Mouse (Mus musculus) forebrain, embryonic 15.5 days (tissue): Measurements from ENCODE around the gene Nup210. TPM values are rescaled to one million over a fixed set of nuclear protein-coding genes. Genes with fewer than 3 reads are reported as not detected.
A peak's percentile ranks its signal among the peaks of the same experiment; 100 is the strongest.

Experiments used
- ATAC-seq: fragments of 200-750 bp; cut with Nextera tagmentation; replicated peaks from 2 replicates; pipeline ENCODE4 v1.8.0; 2017; ENCODE audit warnings: mild to moderate bottlenecking, moderate TSS enrichment, moderate library complexity
- H3K27ac ChIP-seq: fragments of 300-500 bp; sonication (generic); replicated peaks from 2 replicates; pipeline ENCODE4 v1.5.1; 2015; ENCODE audit warnings: mild to moderate bottlenecking, inconsistent platforms
- H3K27me3 ChIP-seq: fragments of 300-500 bp; sonication (generic); 2 replicates; pipeline ENCODE4 v1.6.1; 2015; ENCODE audit warnings: inconsistent platforms
- H3K36me3 ChIP-seq: fragments of 300-500 bp; sonication (generic); 2 replicates; pipeline ENCODE4 v1.6.1; 2015; ENCODE audit warnings: mild to moderate bottlenecking, inconsistent platforms
- H3K4me1 ChIP-seq: fragments of 300-500 bp; sonication (generic); 2 replicates; pipeline ENCODE4 v1.6.1; 2015; ENCODE audit warnings: inconsistent platforms
- H3K4me2 ChIP-seq: fragments of 300-500 bp; sonication (generic); replicated peaks from 2 replicates; pipeline ENCODE4 v1.6.1; 2015; ENCODE audit warnings: mild to moderate bottlenecking, inconsistent platforms
- H3K4me3 ChIP-seq: fragments of 300-500 bp; sonication (generic); 2 replicates; pipeline ENCODE4 v1.5.1; 2015; ENCODE audit warnings: mild to moderate bottlenecking, inconsistent platforms
- H3K9ac ChIP-seq: fragments of 300-500 bp; sonication (generic); replicated peaks from 2 replicates; pipeline ENCODE4 v1.6.1; 2015; ENCODE audit warnings: mild to moderate bottlenecking, inconsistent platforms
- H3K9me3 ChIP-seq: fragments of 300-500 bp; sonication (generic); 2 replicates; pipeline ENCODE4 v1.6.1; 2016; ENCODE audit warnings: inconsistent platforms
- WGBS: fragments of 180-500 bp; shearing (Covaris S2); methylation state at CpG from one replicate; pipeline ENCODE4 v1.1.7; 2015; ENCODE audit warnings: mixed read lengths; 5-methylcytosine and 5-hydroxymethylcytosine counted together
- polyA plus RNA-seq: library from polyadenylated mRNA; unstranded; fragments of >200 nt; fragmentation: Nextera tagmentation; extraction: Ambion mirVana; gene quantifications from 2 replicates; pipeline ENCODE4 v1.2.1, GENCODE M21; 2015

The Nup210 gene
- polyA plus RNA-seq, 1 experiment from 2014 or later: 18.0 TPM

DNA sequence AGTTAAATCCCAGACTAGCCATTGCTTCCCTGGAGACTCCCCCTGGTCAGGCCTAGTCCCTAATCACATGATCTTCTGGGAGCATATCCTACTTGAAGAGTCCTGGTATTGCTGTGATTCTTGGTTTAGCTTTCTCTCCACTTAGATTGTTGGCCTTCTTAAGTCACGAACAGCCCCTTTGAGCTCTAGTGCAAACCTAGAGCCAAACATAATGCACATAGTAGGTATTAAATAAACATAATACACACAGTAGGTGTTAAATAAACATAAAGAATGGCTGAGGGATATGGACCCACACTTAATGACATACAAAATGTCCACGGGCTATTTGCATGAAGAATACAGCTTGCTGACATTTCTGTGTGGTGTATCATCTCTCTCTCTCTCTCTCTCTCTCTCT lies 112.5 kb downstream of the Nup210 start:
- Histone ChIP-seq H3K4me3 (no peak overlapping the region), H3K36me3 (no peaks in the 10 kb centered on the region), H3K9ac (no peak overlapping the region), H3K4me2 (no peak overlapping the region), H3K27ac (no peak overlapping the region), H3K4me1 (peaks cover 7% of the 10 kb centered on the region), H3K27me3 (no peaks in the 10 kb centered on the region), H3K9me3 (no peaks in the 10 kb centered on the region)
- WGBS: 94% methylated on average over 2 of the region's 2 CpGs
- no peak for ATAC-seq

DNA sequence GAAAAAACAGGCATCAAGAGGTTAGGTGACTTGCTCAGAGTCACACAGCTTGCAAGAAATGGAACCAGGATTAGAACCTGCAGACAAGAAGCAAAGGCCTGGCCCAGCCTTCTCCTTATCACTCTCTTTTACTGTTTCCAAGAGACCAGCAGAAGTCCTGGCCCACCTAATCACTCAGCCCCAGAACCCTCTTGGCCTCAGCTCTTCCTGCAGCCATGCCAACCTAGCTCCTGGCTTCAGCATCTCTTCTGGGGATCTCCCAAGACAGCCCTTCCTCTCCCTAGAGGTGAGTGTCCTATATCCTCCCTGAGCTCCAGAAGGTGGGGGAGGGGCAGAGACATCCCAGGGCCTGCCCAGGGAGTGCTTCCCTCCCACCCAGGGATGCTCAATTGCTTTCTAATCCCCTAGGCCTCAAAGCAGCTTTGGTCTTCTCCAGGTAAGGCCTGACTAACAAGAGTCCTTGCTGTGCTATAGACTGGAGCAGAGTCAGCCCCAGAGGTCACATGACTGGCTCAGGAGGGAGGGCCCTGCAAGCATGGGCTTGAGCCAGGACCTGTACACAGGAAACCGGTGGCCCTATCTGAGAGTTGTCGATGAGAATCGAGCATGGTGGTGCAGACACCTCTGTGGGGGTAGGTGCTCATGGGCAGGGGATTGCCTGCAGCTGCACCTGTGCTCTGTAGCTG lies 113.2 kb downstream of the Nup210 start:
- ATAC-seq: no peak
- Histone ChIP-seq H3K4me2 (no peak overlapping the region), H3K4me3 (no peak overlapping the region), H3K4me1 (peaks cover 7% of the 10 kb centered on the region), H3K9me3 (no peaks in the 10 kb centered on the region), H3K27ac (no peak overlapping the region), H3K9ac (no peak overlapping the region), H3K27me3 (no peaks in the 10 kb centered on the region), H3K36me3 (no peaks in the 10 kb centered on the region)
- WGBS: 20% methylated on average over 3 of the region's 3 CpGs

DNA sequence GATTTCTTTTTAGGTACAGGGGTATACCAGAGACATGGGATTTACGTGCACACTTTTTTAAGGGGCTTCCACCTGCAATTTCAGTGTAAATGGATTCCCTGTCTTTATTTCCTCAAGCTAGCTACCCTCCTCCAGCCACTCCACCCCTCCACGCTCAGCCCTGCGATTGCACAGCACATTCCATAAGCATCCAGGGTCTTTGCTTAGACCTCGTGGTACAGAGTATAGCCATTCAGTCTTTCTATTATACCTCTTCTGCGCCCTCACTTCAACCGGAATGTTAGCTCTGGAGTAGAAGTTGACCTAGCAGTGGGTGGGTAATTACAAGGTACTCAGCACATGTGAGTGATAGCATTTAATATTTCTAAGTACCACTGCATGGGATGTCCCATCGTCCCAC lies 115.1 kb downstream of the Nup210 start:
- ATAC-seq: no peak
- peaks cover 7% of the 10 kb centered on the region for H3K4me1 ChIP-seq
- no peaks in the 10 kb centered on the region for H3K27me3 ChIP-seq
- no peaks in the 10 kb centered on the region for H3K36me3 ChIP-seq
- H3K9ac ChIP-seq: no peak overlapping the region
- H3K4me3 ChIP-seq: no peak overlapping the region
- H3K27ac ChIP-seq: no peak overlapping the region
- no peak overlapping the region for H3K4me2 ChIP-seq
- no peaks in the 10 kb centered on the region for H3K9me3 ChIP-seq
- WGBS: 39% methylated on average over 7 of the region's 7 CpGs

DNA sequence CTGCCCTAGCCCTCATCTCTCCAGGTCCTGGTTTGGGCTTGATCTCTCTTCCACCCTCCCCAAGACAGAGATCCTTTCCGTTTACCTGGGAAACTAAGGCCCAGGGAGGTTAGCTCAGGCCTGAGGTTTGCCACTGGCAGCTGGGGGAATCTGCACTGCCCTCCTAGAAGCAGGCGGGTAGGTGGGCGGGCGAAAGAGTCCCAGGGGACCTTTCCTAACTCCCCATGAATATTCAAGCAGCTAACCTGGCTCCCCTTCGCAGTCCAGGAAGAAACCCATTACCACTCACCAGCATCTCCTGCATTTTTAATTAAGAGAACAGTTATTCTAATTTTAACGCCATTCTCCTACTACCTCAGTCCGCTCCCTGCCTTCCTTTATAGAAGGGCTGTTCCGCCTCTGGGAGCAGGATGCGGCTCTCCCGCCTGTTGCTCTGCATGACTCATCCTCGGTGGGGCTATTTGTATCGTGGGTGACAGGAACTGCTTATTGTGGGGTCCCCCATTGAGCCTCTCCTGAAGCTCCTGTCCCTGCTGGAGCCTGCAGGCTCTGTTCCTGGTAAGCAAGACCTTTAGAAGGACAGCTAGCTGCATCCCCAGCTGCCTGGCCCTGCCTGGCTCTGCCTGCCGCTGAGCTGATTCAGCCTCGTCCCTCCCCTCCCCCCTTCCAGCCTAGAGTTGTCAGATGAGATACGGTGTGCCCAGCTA lies 115.7 kb downstream of the Nup210 start:
- H3K9ac ChIP-seq: no peak overlapping the region

DNA sequence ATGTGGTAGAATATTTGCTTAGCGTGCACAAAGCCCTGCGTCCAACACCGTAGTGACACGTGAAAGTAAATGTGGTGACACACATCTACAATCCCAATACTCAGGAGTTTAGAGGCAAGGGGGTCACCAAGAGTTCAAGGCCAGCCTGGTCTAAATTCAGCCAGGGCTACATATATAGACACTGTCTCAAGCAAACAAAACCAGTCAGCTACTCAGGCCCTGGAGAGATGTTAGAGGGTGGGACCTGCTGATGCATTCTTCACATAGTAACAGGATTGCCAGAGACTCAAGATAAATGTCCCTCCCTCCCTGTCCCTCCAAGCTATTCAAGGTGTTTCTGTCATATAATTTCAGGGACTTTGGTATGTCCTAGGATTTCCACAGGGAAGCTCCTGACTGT lies 117.5 kb downstream of the Nup210 start:
- Histone ChIP-seq H3K4me3 (no peak overlapping the region), H3K27me3 (no peaks in the 10 kb centered on the region), H3K9ac (no peak overlapping the region), H3K9me3 (no peaks in the 10 kb centered on the region), H3K4me2 (no peak overlapping the region), H3K36me3 (no peaks in the 10 kb centered on the region), H3K27ac (no peak overlapping the region), H3K4me1 (peaks cover 7% of the 10 kb centered on the region)
- no peak for ATAC-seq
- 94% methylated on average over 4 of the region's 4 CpGs for WGBS

More for the DNA sequence above, 115.7 kb downstream of the Nup210 start:
- peaks cover 7% of the 10 kb centered on the region for H3K4me1 ChIP-seq
- H3K27ac ChIP-seq: no peak overlapping the region
- peak; percentile 26; the same call in 1 of the 2 replicates for ATAC-seq
- H3K4me2 ChIP-seq: 0 out of 2 replicates have a peak overlapping the region, but pooled peaks have one; percentile 9
- H3K4me3 ChIP-seq: no peak overlapping the region
- H3K36me3 ChIP-seq: no peaks in the 10 kb centered on the region
- no peaks in the 10 kb centered on the region for H3K9me3 ChIP-seq
- no peaks in the 10 kb centered on the region for H3K27me3 ChIP-seq
- WGBS: 13% methylated on average over 15 of the region's 15 CpGs

DNA sequence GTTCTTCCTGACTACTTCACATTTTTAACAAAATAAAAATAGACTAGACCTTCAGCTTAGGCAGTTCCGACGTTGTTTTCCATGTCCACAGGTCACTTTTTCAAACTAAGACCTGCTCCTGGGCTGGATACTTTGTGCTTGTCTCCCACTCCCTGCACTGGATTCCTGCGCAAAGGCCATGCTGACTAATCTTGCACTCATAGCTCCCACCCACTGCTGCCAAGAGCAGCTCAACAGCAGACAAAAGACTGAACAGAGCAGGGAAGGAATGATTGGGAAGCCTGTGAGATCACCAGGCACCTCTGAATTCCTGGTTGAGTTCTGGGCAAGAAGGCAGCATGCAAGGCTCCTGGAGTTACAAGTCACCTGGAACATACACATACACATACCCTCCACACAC lies 119.6 kb downstream of the Nup210 start:
- Histone ChIP-seq H3K27me3 (no peaks in the 10 kb centered on the region), H3K9me3 (no peaks in the 10 kb centered on the region), H3K4me1 (peaks cover 7% of the 10 kb centered on the region), H3K9ac (no peak overlapping the region), H3K4me2 (no peak overlapping the region), H3K27ac (no peak overlapping the region), H3K36me3 (no peaks in the 10 kb centered on the region), H3K4me3 (no peak overlapping the region)
- WGBS: 94% methylated on average over 3 of the region's 3 CpGs
- ATAC-seq: no peak

DNA sequence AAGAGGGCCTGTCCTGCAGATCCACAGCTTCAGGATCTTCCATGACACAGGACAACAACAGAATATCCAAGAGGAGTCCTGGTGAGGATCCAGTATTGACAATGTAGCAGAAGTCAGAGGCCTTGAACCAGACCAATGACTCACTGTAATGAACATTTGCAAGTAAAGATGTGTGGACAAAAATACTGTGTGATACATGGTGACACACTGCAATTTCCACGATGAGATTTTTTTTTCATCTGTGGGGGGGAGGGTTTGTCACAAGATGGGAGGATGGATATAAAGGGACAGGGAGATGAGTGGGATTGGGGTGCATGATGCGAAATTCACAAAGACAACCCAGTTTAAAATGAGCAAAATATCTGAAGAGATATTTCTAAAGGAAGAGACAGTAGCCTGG lies 120.4 kb downstream of the Nup210 start:
- no peak overlapping the region for H3K27ac ChIP-seq
- no peak for ATAC-seq
- no peaks in the 10 kb centered on the region for H3K36me3 ChIP-seq
- H3K4me1 ChIP-seq: peaks cover 6% of the 10 kb centered on the region
- H3K4me3 ChIP-seq: no peak overlapping the region
- no peaks in the 10 kb centered on the region for H3K27me3 ChIP-seq
- H3K9ac ChIP-seq: no peak overlapping the region
- no peaks in the 10 kb centered on the region for H3K9me3 ChIP-seq
- H3K4me2 ChIP-seq: no peak overlapping the region
- 89% methylated on average over 2 of the region's 2 CpGs for WGBS

DNA sequence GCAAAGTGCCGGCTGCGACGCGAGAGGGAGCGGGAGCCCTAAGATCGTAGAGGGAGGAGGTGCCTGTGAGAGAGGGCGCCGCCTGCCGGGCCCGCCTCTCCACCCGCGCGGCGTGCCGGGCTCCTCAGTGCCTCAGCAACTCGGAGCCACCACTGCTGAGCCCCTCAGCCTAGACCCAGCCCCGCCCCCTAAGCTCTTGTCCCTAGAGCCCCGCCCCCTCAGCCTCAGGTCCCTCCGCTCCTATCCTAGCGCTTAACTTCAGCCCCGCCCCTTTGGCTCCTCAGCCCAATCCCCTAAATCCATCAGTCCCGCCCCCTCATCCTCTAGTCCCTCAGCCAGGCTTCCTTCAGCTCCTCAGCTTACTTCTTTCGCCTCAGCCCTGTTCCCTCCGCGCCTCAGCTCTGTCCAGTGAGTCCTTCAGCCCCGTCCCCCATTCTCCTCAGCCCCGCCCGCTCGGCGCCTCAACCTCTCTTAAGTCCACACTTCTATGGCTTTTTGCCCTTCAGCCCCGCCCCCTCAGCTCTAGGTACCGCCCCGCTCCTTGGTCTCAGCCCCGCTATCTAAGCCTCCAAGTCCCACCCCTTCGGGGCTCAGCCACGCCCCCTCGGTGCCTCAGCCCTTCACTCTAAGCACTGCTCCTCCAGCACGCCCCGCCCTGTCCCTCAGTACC lies 127.8 kb downstream of the Nup210 start, which contains the start of gene Iqsec1:
TSS of gene Iqsec1 (minus strand) at position 38 of the 670 bp plus-strand sequence.
- Histone ChIP-seq H3K36me3 (no peaks in the 10 kb centered on the region), H3K27me3 (peaks cover 6% of the 10 kb centered on the region; the same call in 1 of the 2 replicates), H3K9me3 (peaks cover 3% of the 10 kb centered on the region; the same call in 1 of the 2 replicates), H3K27ac (peak within 1 kb of the TSS; percentile 53; the same call in 1 of the 2 replicates), H3K9ac (peak within 1 kb of the TSS; percentile 45), H3K4me1 (peaks cover 11% of the 10 kb centered on the region), H3K4me3 (peak within 1 kb of the TSS; percentile 72), H3K4me2 (peak within 1 kb of the TSS; percentile 93)
- peak; percentile 93 for ATAC-seq
- WGBS: 0% methylated on average over 36 of the region's 39 CpGs

DNA sequence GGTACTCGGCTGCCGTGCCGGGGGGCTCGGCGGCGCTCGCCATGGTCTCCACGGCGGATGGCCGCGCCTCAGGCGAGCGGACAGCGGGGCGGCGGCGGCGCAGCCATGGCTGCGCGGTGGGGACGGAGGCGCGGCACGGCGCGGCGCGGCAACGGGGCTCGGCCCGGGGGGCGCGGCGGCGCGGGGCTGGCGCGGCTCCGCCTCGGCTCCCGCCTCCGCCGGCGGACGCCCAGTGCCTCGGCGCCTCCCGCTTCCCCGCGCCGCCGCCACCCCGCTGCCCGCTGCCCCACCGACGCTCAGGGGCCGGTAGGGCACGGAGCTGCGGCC lies 128.4 kb downstream of the Nup210 start:
- WGBS: under 1% methylated on average over 41 of the region's 59 CpGs
- ATAC-seq: peak; percentile 46
- peak overlapping the region; percentile 53; the same call in 1 of the 2 replicates for H3K27ac ChIP-seq

DNA sequence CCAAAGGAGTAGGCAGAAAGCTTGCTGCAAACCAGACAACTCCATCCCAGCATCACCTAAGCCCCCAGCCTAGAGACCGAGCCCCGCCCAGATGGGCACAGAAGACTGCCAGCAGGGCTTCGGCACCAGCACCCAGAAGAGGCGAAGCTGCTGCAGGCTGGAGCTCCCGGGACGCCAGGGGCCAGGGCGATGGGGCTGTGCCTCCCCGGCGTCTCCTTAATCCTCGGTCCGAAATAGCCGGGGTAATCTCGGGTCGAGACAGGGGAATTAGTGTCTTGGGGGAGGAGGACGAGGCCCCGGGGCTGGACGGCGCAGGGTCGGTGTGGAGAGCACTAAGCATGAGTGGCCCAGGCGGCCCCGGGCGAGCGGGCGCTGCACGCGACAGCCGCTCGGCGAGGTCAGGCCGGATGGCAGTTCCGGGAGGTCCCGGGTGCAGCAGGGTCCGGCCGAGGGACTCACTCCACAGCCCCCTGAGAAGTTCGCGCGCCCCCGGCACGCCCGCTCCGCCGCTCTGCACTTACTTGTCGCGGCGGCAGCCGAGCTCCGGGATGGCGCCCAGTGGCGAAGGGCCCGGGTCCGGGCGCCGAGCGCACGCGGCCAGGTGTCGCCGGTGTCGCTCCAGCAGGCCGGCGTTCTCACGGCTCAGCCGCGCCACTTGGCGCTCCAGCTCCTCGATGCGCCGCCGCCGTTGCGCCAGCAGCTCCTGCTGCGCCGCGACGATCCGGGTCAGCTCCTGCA lies 128.9 kb downstream of the Nup210 start:
- H3K9me3 ChIP-seq: peaks cover 3% of the 10 kb centered on the region; the same call in 1 of the 2 replicates
- H3K9ac ChIP-seq: peak overlapping the region; percentile 45
- peak overlapping the region; percentile 53; the same call in 1 of the 2 replicates for H3K27ac ChIP-seq
- H3K4me3 ChIP-seq: peak overlapping the region; percentile 72
- peaks cover 15% of the 10 kb centered on the region for H3K4me1 ChIP-seq
- H3K4me2 ChIP-seq: peak overlapping the region; percentile 93
- ATAC-seq: peak; percentile 2; the same call in 1 of the 2 replicates
- H3K27me3 ChIP-seq: peaks cover 6% of the 10 kb centered on the region; the same call in 1 of the 2 replicates
- H3K36me3 ChIP-seq: no peaks in the 10 kb centered on the region
- WGBS: under 1% methylated on average over 73 of the region's 76 CpGs

More for the DNA sequence above, 128.4 kb downstream of the Nup210 start:
- Histone ChIP-seq H3K4me1 (peaks cover 11% of the 10 kb centered on the region), H3K36me3 (no peaks in the 10 kb centered on the region), H3K9ac (peak overlapping the region; percentile 45), H3K9me3 (peaks cover 3% of the 10 kb centered on the region; the same call in 1 of the 2 replicates), H3K4me2 (peak overlapping the region; percentile 93), H3K27me3 (peaks cover 6% of the 10 kb centered on the region; the same call in 1 of the 2 replicates), H3K4me3 (peak overlapping the region; percentile 72)

DNA sequence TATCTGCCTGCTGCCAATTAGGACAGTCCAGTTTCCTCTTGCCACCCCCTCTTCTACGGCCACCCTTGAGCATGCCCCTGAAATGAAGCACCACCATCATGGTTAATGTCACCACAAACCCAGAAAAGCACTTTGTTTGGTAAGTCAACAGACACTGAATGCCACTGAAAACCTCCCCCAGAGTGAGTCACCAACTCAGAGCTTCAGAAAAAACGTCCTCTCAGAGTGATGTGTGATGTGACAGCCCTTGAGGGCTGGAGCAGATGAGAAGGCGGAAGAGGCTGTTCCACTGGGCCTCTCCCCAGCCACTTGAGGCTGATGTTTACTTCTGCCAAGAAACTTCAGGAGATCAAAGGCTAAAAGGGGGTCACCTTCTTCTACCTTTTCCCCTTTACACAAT lies 132.5 kb downstream of the Nup210 start:
- 53% methylated on average over 3 of the region's 3 CpGs for WGBS
- H3K36me3 ChIP-seq: no peaks in the 10 kb centered on the region
- no peak overlapping the region for H3K4me2 ChIP-seq
- peaks cover 6% of the 10 kb centered on the region; the same call in 1 of the 2 replicates for H3K27me3 ChIP-seq
- no peak overlapping the region for H3K4me3 ChIP-seq
- H3K9ac ChIP-seq: no peak overlapping the region
- ATAC-seq: no peak
- H3K27ac ChIP-seq: no peak overlapping the region
- no peaks in the 10 kb centered on the region for H3K9me3 ChIP-seq
- peaks cover 15% of the 10 kb centered on the region for H3K4me1 ChIP-seq
